Mouse (Mus musculus) left cerebral cortex, postnatal 36 days (tissue): ENCODE results near the gene Atxn2. TPM values are rescaled to one million over a fixed set of nuclear protein-coding genes. Genes with fewer than 3 reads are reported as not detected.
A peak's percentile ranks its signal among the peaks of the same experiment; 100 is the strongest.
"Not testable (repeated sequence)": the region's sequence is repeated elsewhere in the genome, so short reads cannot be mapped to it uniquely, and the experiment has no call there.

Experiments
- DNase-seq, 2 experiments: peaks; one replicate each; pipeline ENCODE4 v3.0.0; 2021 to 2022; ENCODE audit warnings: low spot score in 2 of 2, mixed read lengths in 1 of 2
- intact Hi-C: fragments of 180-260 bp; cut with DNase I; formaldehyde crosslinking; loops from one replicate; pipeline ENCODE4 v1.15.1; 2025
- total RNA-seq, 2 experiments: library from RNA; stranded (reverse); gene quantifications; 2 replicates each; pipeline ENCODE4 v1.2.3; 2021

Gene Atxn2
- 100 to 1,000 TPM; 204 to 251 TPM for total RNA-seq

- DNase-seq: peak; percentile 87
- intact Hi-C loops: loop anchor here (2.0 to 5.0 kb wide), 3 partner anchors 51 to 131 kb away; partner anchors contain the start of genes Acad10 and Brap
Measured at GRCm38 (mm10) chr5:121711174-121711927, at the start of gene Atxn2. TSS of gene Atxn2 (plus strand) at chr5:121711337.

DNA sequence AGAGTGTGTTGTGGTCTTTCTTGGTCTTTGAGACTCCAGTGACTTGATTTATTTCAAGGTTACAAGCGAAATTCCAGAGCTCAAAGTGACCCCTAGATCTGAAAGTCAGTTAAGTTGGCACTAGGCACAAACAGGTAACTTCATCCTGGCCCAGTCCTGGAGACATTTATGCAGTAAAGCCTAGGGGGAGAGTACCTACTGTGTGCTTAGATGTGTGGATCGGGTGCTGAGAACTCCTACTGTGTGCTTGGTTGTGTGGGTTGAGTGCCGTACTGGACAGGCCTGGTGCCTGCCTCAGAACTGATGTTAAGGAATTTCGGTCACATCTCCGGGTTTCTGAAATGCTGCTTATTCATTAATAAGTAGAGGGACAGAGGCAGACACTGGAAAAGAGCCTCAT lies 49.6 kb upstream of the Atxn2 start:
- intact Hi-C loops: loop anchor here (2.0 kb wide), 1 partner anchor 49 kb away; the partner anchor contains the start of gene Atxn2
- DNase-seq: no peak

DNA sequence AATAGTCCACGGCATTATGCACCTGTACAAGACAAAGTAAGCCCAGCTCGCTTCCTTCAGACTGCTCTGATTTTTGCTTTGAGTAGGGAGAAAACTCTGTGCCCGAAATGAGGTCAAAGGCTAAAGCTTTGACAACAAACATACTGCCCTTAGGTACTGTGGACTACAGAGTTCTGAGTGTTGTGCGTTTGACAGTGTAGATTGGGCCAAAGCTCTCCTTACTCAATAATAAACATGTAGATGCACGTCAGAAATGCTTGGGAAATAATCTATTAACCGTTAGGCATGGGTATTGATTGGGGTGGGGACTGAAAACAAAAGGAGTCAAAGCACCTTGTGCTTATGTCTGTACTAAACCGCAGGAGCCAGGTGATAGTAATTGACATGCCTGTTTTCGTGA lies 47.7 kb upstream of the Atxn2 start:
- DNase-seq: no peak
- intact Hi-C loops: no loop called here

DNA sequence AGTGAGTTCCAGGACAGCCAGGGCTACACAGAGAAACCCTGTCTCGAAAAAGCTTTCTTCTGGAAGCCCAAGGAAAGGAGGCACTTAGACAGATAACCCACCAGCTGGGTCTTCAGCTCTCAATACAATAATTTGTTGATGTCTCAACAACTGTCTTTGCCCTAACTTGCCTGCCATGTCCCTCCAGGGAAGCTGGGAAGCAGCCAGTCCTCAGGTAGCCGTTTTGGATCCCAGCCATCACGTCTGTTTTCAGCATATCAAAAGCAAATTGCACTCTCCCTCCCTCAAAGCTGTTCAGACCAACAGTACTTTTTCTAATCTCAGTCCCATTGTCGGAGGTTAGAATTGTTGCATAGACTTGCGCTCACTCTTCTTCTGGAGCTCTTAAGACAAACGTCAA lies 47.1 kb upstream of the Atxn2 start:
- intact Hi-C loops: no loop called here
- no peak for DNase-seq

- no peak for DNase-seq
- intact Hi-C loops: no loop called here
Measured at GRCm38 (mm10) chr5:121664971-121665370, 46.2 kb upstream of the Atxn2 start.

DNA sequence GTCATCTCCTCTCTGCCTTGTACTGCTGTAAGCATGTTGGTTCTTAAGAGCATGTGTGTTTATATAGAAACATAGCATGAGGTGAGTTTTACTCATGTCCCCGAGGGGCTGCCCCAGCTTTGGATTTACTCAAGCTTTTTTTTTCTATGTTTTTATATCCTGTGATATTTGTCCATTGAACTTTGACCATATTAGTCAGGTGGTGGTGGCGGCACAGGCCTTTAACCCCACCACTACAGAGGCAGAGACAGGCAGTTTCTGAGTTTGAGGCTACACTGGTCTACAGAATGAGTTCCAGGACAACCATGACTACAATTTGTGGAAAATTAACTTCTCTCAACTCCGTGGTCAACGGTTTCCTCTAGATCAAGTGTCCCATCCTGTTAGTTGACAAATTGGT lies 44.1 kb upstream of the Atxn2 start:
- intact Hi-C loops: no loop called here
- DNase-seq: no peak

DNA sequence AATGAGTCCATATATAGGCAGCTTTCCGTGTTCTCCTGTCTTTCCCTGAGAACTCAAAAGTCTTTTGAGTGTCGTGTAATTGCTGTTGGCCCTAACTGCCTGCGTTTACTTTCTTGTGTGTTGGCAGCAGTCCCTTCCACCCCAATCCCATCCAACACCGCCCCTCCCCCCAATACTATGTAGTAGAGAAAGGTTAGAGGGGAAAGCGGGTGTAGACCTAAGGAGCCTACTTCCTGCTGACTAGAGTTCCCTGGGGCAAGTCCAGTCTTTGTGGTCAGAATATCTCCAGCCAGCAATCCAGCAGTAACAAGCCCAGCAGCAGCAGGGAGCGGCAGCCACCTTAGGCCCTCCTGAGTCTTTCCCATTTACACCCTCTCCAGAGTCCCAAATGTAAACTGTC lies 42.7 kb upstream of the Atxn2 start:
- intact Hi-C loops: no loop called here
- no peak for DNase-seq

GRCm38 (mm10) chr5:121670412-121670811 lies 40.7 kb upstream of the Atxn2 start:
- intact Hi-C loops: no loop called here
- DNase-seq: no peak

GRCm38 (mm10) chr5:121682250-121682649 lies 28.9 kb upstream of the Atxn2 start:
- intact Hi-C loops: no loop called here

GRCm38 (mm10) chr5:121685495-121685894 lies 25.6 kb upstream of the Atxn2 start:
- DNase-seq: no peak
- intact Hi-C loops: no loop called here

More at GRCm38 (mm10) chr5:121682250-121682649, 28.9 kb upstream of the Atxn2 start:
- no peak for DNase-seq

DNA sequence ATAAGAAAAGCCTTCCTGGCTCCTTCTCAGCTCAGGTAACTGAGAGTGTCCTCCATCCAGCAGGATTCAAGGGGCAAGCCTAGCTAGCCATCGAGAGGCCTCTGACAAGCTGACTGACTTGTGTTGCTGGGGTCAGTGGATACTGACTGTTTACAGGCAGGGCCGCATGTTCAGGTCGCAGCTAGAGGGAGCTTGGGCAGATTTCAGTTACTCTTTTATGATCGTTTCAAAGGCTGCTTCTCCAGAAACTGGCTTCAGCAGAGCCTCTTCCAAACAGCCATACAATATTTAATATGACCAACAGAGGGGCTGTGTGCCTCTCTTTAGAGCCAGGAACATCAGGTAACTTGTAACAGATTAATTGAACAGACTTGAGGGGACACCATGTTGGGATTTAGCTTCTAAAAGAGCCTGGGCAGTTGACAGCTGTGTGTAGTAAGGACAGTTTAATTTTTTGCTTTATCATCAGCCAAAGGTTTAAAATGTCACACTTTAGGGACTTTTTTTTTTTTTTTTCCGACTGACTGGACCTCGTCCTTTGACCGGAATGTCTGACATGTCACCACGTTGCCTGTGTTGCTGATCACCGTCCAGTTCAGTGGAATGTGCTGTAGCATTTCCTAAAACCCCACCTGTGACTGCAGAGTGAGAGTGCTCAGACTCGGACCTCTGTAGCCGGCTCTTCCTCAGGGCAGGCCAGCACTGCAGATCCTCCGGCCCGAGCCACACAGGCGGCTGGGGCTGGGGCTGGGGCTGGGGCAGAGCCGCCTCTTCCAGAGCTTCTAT lies 24.8 kb upstream of the Atxn2 start:
- intact Hi-C loops: no loop called here
- DNase-seq: no peak

- intact Hi-C loops: no loop called here
- DNase-seq: no peak
Measured at GRCm38 (mm10) chr5:121690482-121691211, 20.5 kb upstream of the Atxn2 start.

DNA sequence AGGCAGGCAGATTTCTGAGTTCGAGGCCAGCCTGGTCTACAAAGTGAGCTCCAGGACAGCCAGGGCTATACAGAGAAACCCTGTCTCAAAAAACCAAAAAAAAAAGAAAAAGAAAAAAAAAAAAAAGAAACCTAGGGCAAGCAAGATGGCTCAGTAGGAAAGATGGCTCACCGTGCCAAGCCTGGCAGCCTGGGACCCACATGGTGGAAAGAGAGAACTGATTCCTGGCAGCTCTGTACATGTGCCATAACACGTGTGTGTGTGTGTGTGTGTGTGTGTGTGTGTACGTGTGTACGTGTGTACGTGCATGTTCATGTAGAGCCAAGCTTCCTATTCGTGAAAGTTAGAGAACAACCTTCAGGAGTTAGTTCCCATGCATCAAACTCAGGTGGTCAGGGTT lies 19.7 kb upstream of the Atxn2 start:
- DNase-seq, intact Hi-C loops: not testable (repeated sequence)

DNA sequence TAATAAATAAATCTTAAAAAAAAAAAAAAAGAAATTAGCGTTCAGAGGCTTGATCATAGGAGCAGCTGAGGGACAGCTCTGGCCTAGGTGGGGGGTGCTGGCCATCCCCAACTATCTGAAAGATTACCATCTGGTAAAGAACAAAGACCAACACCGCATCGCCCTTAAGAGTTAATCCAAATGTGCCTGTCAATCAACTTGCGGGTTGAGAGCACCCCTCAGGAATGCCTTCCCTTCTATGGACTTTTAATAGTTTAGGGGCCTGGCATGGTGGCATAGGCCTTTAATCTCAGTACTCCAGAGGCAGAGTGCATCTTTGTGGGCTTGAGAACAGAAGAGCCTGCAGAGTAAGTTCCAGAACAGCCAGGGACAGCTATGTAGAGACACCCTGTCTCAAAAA lies 18.2 kb upstream of the Atxn2 start:
- no peak for DNase-seq
- intact Hi-C loops: no loop called here

DNA sequence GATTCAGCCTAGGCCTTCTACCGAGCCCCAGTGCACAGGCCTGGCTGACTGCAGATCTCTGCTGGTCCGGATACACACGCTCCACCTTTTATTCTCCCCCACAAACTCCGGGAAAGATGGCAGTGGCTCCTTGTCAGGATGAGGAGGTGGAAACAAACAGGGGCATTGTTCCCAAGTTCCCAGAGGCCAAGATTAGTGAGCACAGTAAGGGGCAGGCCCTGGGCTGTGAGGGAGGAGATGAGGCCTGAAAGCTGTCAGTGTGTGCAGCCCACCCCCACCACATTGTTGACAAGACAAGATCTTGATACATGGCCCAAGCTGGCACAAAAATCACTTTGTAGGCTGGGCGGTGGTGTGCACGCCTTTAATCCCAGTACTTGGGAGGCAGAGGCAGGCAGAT lies 14.4 kb upstream of the Atxn2 start:
- intact Hi-C loops: no loop called here
- DNase-seq: no peak

GRCm38 (mm10) chr5:121699891-121700290 lies 11.2 kb upstream of the Atxn2 start:
- DNase-seq: no peak
- intact Hi-C loops: no loop called here

DNA sequence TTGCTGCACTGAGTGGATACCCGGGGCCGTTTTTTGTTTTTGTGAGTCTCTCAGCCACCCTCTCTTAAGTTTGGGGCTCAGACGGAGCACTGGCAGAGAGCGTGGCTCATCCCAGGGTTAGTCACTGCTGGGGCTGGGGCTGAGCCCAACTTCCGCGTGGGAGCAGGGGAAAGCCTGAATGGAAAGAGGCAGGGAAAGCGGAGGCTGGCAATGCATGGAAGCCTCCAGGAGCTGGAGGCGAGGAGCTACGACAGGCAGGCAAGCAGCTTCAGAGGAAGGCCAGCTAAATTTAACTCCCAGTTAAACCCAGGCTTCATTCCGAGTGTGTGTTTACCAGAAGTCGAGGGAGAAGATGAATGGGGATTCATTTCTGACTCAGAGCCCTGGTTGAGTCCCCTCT lies 10.6 kb upstream of the Atxn2 start:
- intact Hi-C loops: no loop called here
- DNase-seq: peak; percentile 79 to 83

- intact Hi-C loops: no loop called here
- DNase-seq: no peak
Measured at GRCm38 (mm10) chr5:121701111-121701769, 9.9 kb upstream of the Atxn2 start.

GRCm38 (mm10) chr5:121703341-121703740 lies 7.8 kb upstream of the Atxn2 start:
- DNase-seq: no peak
- intact Hi-C loops: no loop called here
